Mouse (Mus musculus): Measurements from ENCODE around the gene Ccnt2. TPM values are rescaled to one million over a fixed set of nuclear protein-coding genes. Genes with fewer than 3 reads are reported as not detected.

Ccnt2 gene
- total and polyA plus RNA-seq, 3 experiments = 18.1 to 30.8 (median 27.4) TPM

DNA sequence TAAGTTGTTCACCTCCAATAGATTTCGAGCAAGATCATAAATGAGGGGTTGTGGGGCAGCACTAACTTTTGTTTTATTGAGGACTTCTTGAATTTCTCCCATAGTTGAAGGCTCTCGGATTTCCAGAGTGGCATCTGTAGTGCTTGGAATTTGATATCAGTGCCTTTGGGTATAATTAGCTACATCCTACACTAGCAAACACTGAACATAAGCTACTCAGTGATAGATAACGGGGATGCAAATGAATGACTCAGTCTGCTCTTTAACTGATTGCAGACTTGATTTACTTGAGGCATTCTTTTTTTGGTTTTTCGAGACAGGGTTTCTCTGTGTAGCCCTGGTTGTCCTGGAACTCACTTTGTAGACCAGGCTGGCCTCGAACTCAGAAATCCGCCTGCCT lies 15.0 kb downstream of the Ccnt2 start:
- H3K79me2 ChIP-seq (replicated peaks; ENCODE audit: control insufficient read depth, extremely low read depth, insufficient read depth, poor library complexity, severe bottlenecking) = peaks cover 80% of the 10 kb centered on the region
- DNase-seq (ENCODE audit: extremely low read depth) = no peak
- peaks cover 0 to 27% of the 10 kb centered on the region in 2 experiments; a peak in 1 of 4 replicates for H3K4me1 ChIP-seq (ENCODE audit: control insufficient read depth in 1 of 2, insufficient read depth in 2 of 2)
- TF ChIP-seq EP300 (IDR thresholded peaks at IDR 0.05; ENCODE audit: low read length) (no peak), MAZ (IDR thresholded peaks at IDR 0.05; ENCODE audit: low read depth, low read length) (no peak), ETS1 (conservative IDR thresholded peaks at IDR 0.05; ENCODE audit: low read depth, low read length) (no peak), POLR2AphosphoS2 (IDR thresholded peaks at IDR 0.05; ENCODE audit: low read depth, low read length) (no peak), PAX5 (IDR thresholded peaks at IDR 0.05; ENCODE audit: low read length) (no peak), USF1 (IDR thresholded peaks at IDR 0.05; ENCODE audit: low read depth, low read length) (no peak), MYC (IDR thresholded peaks at IDR 0.05; ENCODE audit: low read depth, low read length) (no peak), SMC3 (IDR thresholded peaks at IDR 0.05; ENCODE audit: low read depth, low read length) (no peak), CTCF (conservative IDR thresholded peaks at IDR 0.05 in 1 of 2, IDR thresholded peaks at IDR 0.05 in 1 of 2; ENCODE audit: low read depth in 2 of 2, low read length in 2 of 2) (no peak), CHD2 (IDR thresholded peaks at IDR 0.05; ENCODE audit: low read length) (no peak), TBP (conservative IDR thresholded peaks at IDR 0.05; ENCODE audit: low read depth, low read length) (no peak), ZNF384 (IDR thresholded peaks at IDR 0.05; ENCODE audit: low read depth, low read length) (no peak), RAD21 (IDR thresholded peaks at IDR 0.05; ENCODE audit: low read depth, low read length) (no peak)
- in situ Hi-C loops (cut with MboI; ENCODE audit: low pct_ligation_motif_present, low pct_unique_long_range_greater_than_20kb, low sequenced_read_pairs) (no loop called here), dilution Hi-C loops (cut with MboI; ENCODE audit: extremely low pct_ligation_motif_present, extremely low pct_unique_long_range_greater_than_20kb, low sequenced_read_pairs) (no loop called here)
- no peak overlapping the region for H3K4me3 ChIP-seq (replicated peaks in 1 of 3; ENCODE audit: low read depth in 2 of 3, low read length in 2 of 3, poor library complexity in 1 of 3)
- H3K9ac ChIP-seq (ENCODE audit: insufficient read depth, low read depth) = no peak overlapping the region
- no peak overlapping the region for H3K27ac ChIP-seq (ENCODE audit: insufficient read depth, low read depth)
- H3K27me3 ChIP-seq (replicated peaks) = no peaks in the 10 kb centered on the region
- H3K36me3 ChIP-seq (replicated peaks in 1 of 2; ENCODE audit: control insufficient read depth in 1 of 2, insufficient read depth in 1 of 2, low read length in 1 of 2) = peaks cover 10 to 60% of the 10 kb centered on the region in 2 experiments
- H3K4me2 ChIP-seq (ENCODE audit: insufficient read depth, low read depth, poor library complexity, severe bottlenecking) = no peak overlapping the region
- H3K9me3 ChIP-seq (replicated peaks; ENCODE audit: low read length) = no peaks in the 10 kb centered on the region

- TF ChIP-seq USF1 (IDR thresholded peaks at IDR 0.05; ENCODE audit: low read depth, low read length) = no peak
- Histone ChIP-seq H3K4me1 (ENCODE audit: control insufficient read depth in 1 of 2, insufficient read depth in 2 of 2) (peaks cover 0 to 16% of the 10 kb centered on the region in 2 experiments; a peak in 2 of 4 replicates), H3K27me3 (replicated peaks) (no peaks in the 10 kb centered on the region), H3K27ac (ENCODE audit: insufficient read depth, low read depth) (no peak overlapping the region), H3K9me3 (replicated peaks; ENCODE audit: low read length) (no peaks in the 10 kb centered on the region), H3K4me2 (ENCODE audit: insufficient read depth, low read depth, poor library complexity, severe bottlenecking) (no peak overlapping the region), H3K79me2 (replicated peaks; ENCODE audit: control insufficient read depth, extremely low read depth, insufficient read depth, poor library complexity, severe bottlenecking) (peaks cover 59% of the 10 kb centered on the region), H3K36me3 (replicated peaks in 1 of 2; ENCODE audit: control insufficient read depth in 1 of 2, insufficient read depth in 1 of 2, low read length in 1 of 2) (peaks cover 19 to 69% of the 10 kb centered on the region in 2 experiments), H3K4me3 (replicated peaks in 1 of 3; ENCODE audit: low read depth in 2 of 3, low read length in 2 of 3, poor library complexity in 1 of 3) (no peak overlapping the region), H3K9ac (ENCODE audit: insufficient read depth, low read depth) (no peak overlapping the region)
- dilution Hi-C loops (cut with MboI; ENCODE audit: extremely low pct_ligation_motif_present, extremely low pct_unique_long_range_greater_than_20kb, low sequenced_read_pairs) = no loop called here
- in situ Hi-C loops (cut with MboI; ENCODE audit: low pct_ligation_motif_present, low pct_unique_long_range_greater_than_20kb, low sequenced_read_pairs) = no loop called here
- DNase-seq (ENCODE audit: extremely low read depth) = no peak
Measured at GRCm38 (mm10) chr1:127793459-127793858, 19.5 kb downstream of the Ccnt2 start.

GRCm38 (mm10) chr1:127795087-127795769 lies 21.3 kb downstream of the Ccnt2 start:
- H3K4me3 ChIP-seq (replicated peaks in 1 of 3; ENCODE audit: low read depth in 2 of 3, low read length in 2 of 3, poor library complexity in 1 of 3) = no peak overlapping the region
- peaks cover 8 to 30% of the 10 kb centered on the region in 2 experiments for H3K4me1 ChIP-seq (ENCODE audit: control insufficient read depth in 1 of 2, insufficient read depth in 2 of 2)
- H3K79me2 ChIP-seq (replicated peaks; ENCODE audit: control insufficient read depth, extremely low read depth, insufficient read depth, poor library complexity, severe bottlenecking) = peaks cover 45% of the 10 kb centered on the region
- H3K27me3 ChIP-seq (replicated peaks) = no peaks in the 10 kb centered on the region
- peaks cover 26 to 69% of the 10 kb centered on the region in 2 experiments for H3K36me3 ChIP-seq (replicated peaks in 1 of 2; ENCODE audit: control insufficient read depth in 1 of 2, insufficient read depth in 1 of 2, low read length in 1 of 2)
- in situ Hi-C loops (cut with MboI; ENCODE audit: low pct_ligation_motif_present, low pct_unique_long_range_greater_than_20kb, low sequenced_read_pairs) = no loop called here
- H3K27ac ChIP-seq (ENCODE audit: insufficient read depth, low read depth) = no peak overlapping the region
- TF ChIP-seq TBP (conservative IDR thresholded peaks at IDR 0.05; ENCODE audit: low read depth, low read length) (no peak), ZKSCAN1 (IDR thresholded peaks at IDR 0.05; ENCODE audit: borderline replicate concordance, low read depth, low read length) (no peak), POLR2A (IDR thresholded peaks at IDR 0.05; ENCODE audit: low read depth, low read length) (no peak), EP300 (IDR thresholded peaks at IDR 0.05; ENCODE audit: low read length) (no peak), E2F4 (IDR thresholded peaks at IDR 0.05; ENCODE audit: insufficient replicate concordance, low read depth, low read length) (no peak), UBTF (IDR thresholded peaks at IDR 0.05; ENCODE audit: low read depth, low read length) (no peak), JUND (conservative IDR thresholded peaks at IDR 0.05; ENCODE audit: low read depth, low read length) (no peak), KAT2A (IDR thresholded peaks at IDR 0.05; ENCODE audit: insufficient replicate concordance, low read length) (no peak), ELF1 (IDR thresholded peaks at IDR 0.05; ENCODE audit: low read depth, low read length) (no peak), CTCF (conservative IDR thresholded peaks at IDR 0.05 in 1 of 2, IDR thresholded peaks at IDR 0.05 in 1 of 2; ENCODE audit: low read depth in 2 of 2, low read length in 2 of 2) (no peak), RCOR1 (conservative IDR thresholded peaks at IDR 0.05; ENCODE audit: low read depth, low read length) (no peak), MEF2A (IDR thresholded peaks at IDR 0.05; ENCODE audit: borderline replicate concordance, low read depth, low read length) (no peak)
- dilution Hi-C loops (cut with MboI; ENCODE audit: extremely low pct_ligation_motif_present, extremely low pct_unique_long_range_greater_than_20kb, low sequenced_read_pairs) = no loop called here
- no peak overlapping the region for H3K4me2 ChIP-seq (ENCODE audit: insufficient read depth, low read depth, poor library complexity, severe bottlenecking)
- no peaks in the 10 kb centered on the region for H3K9me3 ChIP-seq (replicated peaks; ENCODE audit: low read length)
- no peak overlapping the region for H3K9ac ChIP-seq (ENCODE audit: insufficient read depth, low read depth)
- DNase-seq (ENCODE audit: extremely low read depth) = no peak

Data from CH12.LX (cell line).